Mouse (Mus musculus) olfactory bulb, adult 2 months (tissue): ENCODE measurements around the gene Rpgrip1. TPM values are rescaled to one million over a fixed set of nuclear protein-coding genes. Genes with fewer than 3 reads are reported as not detected.
A peak's percentile ranks its signal among the peaks of the same experiment; 100 is the strongest.

ENCODE experiments used
- H3K27ac ChIP-seq: fragments of 200-500 bp; 2 replicates; pipeline ENCODE4 v1.5.1; 2012; ENCODE audit warnings: low read depth, low read length; ENCODE audit not compliant: insufficient read depth
- H3K4me1 ChIP-seq: fragments of 200-500 bp; 2 replicates; pipeline ENCODE4 v1.6.1; 2012; ENCODE audit warnings: low read length; ENCODE audit not compliant: control insufficient read depth, insufficient read depth
- H3K4me3 ChIP-seq: fragments of 200-500 bp; 2 replicates; pipeline ENCODE4 v1.5.1; 2012; ENCODE audit warnings: mild to moderate bottlenecking, low read depth, low read length, moderate library complexity; ENCODE audit not compliant: insufficient read depth
- CTCF ChIP-seq: fragments of 200-500 bp; IDR thresholded peaks from 2 replicates; pipeline ENCODE4 v1.5.1; 2012; ENCODE audit warnings: low read depth, mild to moderate bottlenecking, low read length, moderate library complexity; ENCODE audit not compliant: insufficient read depth
- POLR2A ChIP-seq: fragments of 200-500 bp; IDR thresholded peaks from 2 replicates; pipeline ENCODE4 v1.6.1; 2012; ENCODE audit warnings: mild to moderate bottlenecking, low read depth, low read length, moderate library complexity; ENCODE audit not compliant: insufficient read depth
- WGBS: fragments of 180-500 bp; shearing (Covaris S2); methylation state at CpG from one replicate; pipeline ENCODE4 v1.1.7; 2018; 5-methylcytosine and 5-hydroxymethylcytosine counted together
- polyA plus RNA-seq: library from polyadenylated mRNA; stranded (reverse); fragments of >200 nt; gene quantifications from 2 replicates; pipeline ENCODE4 v1.2.4, GENCODE M21; 2012; ENCODE audit warnings: low replicate concordance; ENCODE audit not compliant: missing spikeins, insufficient read depth, insufficient read length

Rpgrip1 gene
- polyA plus RNA-seq, 1 experiment = not detected

GRCm38 (mm10) chr14:52188788-52189187, 78.3 kb downstream of the Rpgrip1 start:
- 85% methylated on average over 1 of the region's 1 CpGs for WGBS
- no peak for TF ChIP-seq POLR2A
- TF ChIP-seq CTCF = no peak
- Histone ChIP-seq H3K4me1 (no peaks in the 10 kb centered on the region), H3K4me3 (no peak overlapping the region), H3K27ac (no peak overlapping the region)

- WGBS = 49% methylated on average over 2 of the region's 2 CpGs
- Histone ChIP-seq H3K27ac (no peak overlapping the region), H3K4me1 (no peaks in the 10 kb centered on the region), H3K4me3 (no peak overlapping the region)
- no peak for TF ChIP-seq CTCF
- TF ChIP-seq POLR2A = no peak
These were observed 79.0 kb downstream of the Rpgrip1 start for GRCm38 (mm10) chr14:52189519-52189918.

- TF ChIP-seq CTCF (no peak), POLR2A (no peak)
- no peak overlapping the region for H3K4me3 ChIP-seq
- H3K27ac ChIP-seq = no peak overlapping the region
- no peaks in the 10 kb centered on the region for H3K4me1 ChIP-seq
These were observed 80.3 kb downstream of the Rpgrip1 start for GRCm38 (mm10) chr14:52190740-52191359.

- TF ChIP-seq POLR2A (no peak), CTCF (no peak)
- WGBS = 10% methylated on average over 3 of the region's 3 CpGs
- Histone ChIP-seq H3K27ac (no peak overlapping the region), H3K4me3 (no peak overlapping the region), H3K4me1 (0 out of 2 replicates have a peak, but pooled peaks cover 3% of the 10 kb centered on the region)
These were observed 85.2 kb downstream of the Rpgrip1 start for GRCm38 (mm10) chr14:52195691-52196090.

GRCm38 (mm10) chr14:52196230-52197155, 86.0 kb downstream of the Rpgrip1 start:
- H3K4me3 ChIP-seq = peak overlapping the region; percentile 77
- no peak overlapping the region for H3K27ac ChIP-seq
- TF ChIP-seq CTCF = no peak
- H3K4me1 ChIP-seq = 0 out of 2 replicates have a peak, but pooled peaks cover 3% of the 10 kb centered on the region
- 1% methylated on average over 59 of the region's 59 CpGs for WGBS

GRCm38 (mm10) chr14:52197156-52197878, 86.8 kb downstream of the Rpgrip1 start, which contains the start of gene Supt16:
Gene Supt16 (minus strand): TSS chr14:52197416.
- H3K4me1 ChIP-seq = 0 out of 2 replicates have a peak, but pooled peaks cover 3% of the 10 kb centered on the region
- peak within 1 kb of the TSS; percentile 77 for H3K4me3 ChIP-seq
- TF ChIP-seq POLR2A (peak; percentile 38; the same call in 1 of the 2 replicates), CTCF (no peak)
- peak within 1 kb of the TSS; percentile 80 for H3K27ac ChIP-seq
- WGBS = under 1% methylated on average over 59 of the region's 59 CpGs

- 12% methylated on average over 3 of the region's 3 CpGs for whole genome bisulfite sequencing
- TF ChIP-seq CTCF (no peak), POLR2A (no peak)
- Histone ChIP-seq H3K4me1 (0 out of 2 replicates have a peak, but pooled peaks cover 3% of the 10 kb centered on the region), H3K27ac (no peak overlapping the region), H3K4me3 (no peak overlapping the region)
These were observed 87.6 kb downstream of the Rpgrip1 start for GRCm38 (mm10) chr14:52198141-52198540.

- H3K27ac ChIP-seq = no peak overlapping the region
- H3K4me3 ChIP-seq = no peak overlapping the region
- no peak for TF ChIP-seq POLR2A
- no peak for TF ChIP-seq CTCF
- WGBS = 87% methylated on average over 4 of the region's 4 CpGs
- H3K4me1 ChIP-seq = 0 out of 2 replicates have a peak, but pooled peaks cover 3% of the 10 kb centered on the region
These were observed 88.9 kb downstream of the Rpgrip1 start for GRCm38 (mm10) chr14:52199412-52199811.

Other genes with a start within 250 kb of the Rpgrip1 start
- not detected in 2 replicates for gene Mettl17, start 225.9 kb upstream of the Rpgrip1 start, polyA plus RNA-seq
- gene Slc39a2, start 217.8 kb upstream of the Rpgrip1 start, polyA plus RNA-seq = not detected in 2 replicates
- 1,444 TPM in 1 of 2 replicates, not detected in the other for gene Ndrg2, start 196.5 kb upstream of the Rpgrip1 start, polyA plus RNA-seq
- not detected in 2 replicates for gene Tppp2, start 192.3 kb upstream of the Rpgrip1 start, polyA plus RNA-seq
- not detected in 2 replicates for gene Rnase13, start 187.9 kb upstream of the Rpgrip1 start, polyA plus RNA-seq
- gene Arhgef40, start 126.0 kb upstream of the Rpgrip1 start, polyA plus RNA-seq = not detected in 2 replicates
- not detected in 2 replicates for gene Tmem253, start 95.0 kb upstream of the Rpgrip1 start, polyA plus RNA-seq
- gene Zfp219, start 90.0 kb upstream of the Rpgrip1 start, polyA plus RNA-seq = not detected in 2 replicates
- not detected in 2 replicates for gene Olfr221, start 68.2 kb upstream of the Rpgrip1 start, polyA plus RNA-seq
- gene Hnrnpc, start 6.7 kb upstream of the Rpgrip1 start, polyA plus RNA-seq = 795 TPM in 1 of 2 replicates, not detected in the other
- gene Supt16, start 86.7 kb downstream of the Rpgrip1 start, polyA plus RNA-seq = not detected in 2 replicates
- gene Chd8, start 147.1 kb downstream of the Rpgrip1 start, polyA plus RNA-seq = 792 TPM in 1 of 2 replicates, not detected in the other
- not detected in 2 replicates for gene Tox4, start 168.4 kb downstream of the Rpgrip1 start, polyA plus RNA-seq
- gene Rab2b, start 168.8 kb downstream of the Rpgrip1 start, polyA plus RNA-seq = 394 TPM in 1 of 2 replicates, not detected in the other
- gene Mettl3, start 194.4 kb downstream of the Rpgrip1 start, polyA plus RNA-seq = not detected in 2 replicates
- not detected in 2 replicates for gene Sall2, start 218.1 kb downstream of the Rpgrip1 start, polyA plus RNA-seq
- gene Olfr1513, start 245.7 kb downstream of the Rpgrip1 start, polyA plus RNA-seq = not detected in 2 replicates